Mouse (Mus musculus): ENCODE measurements at regions not wholly inside any gene's neighbourhood (a gene's known extent, or its start where the extent isn't known, plus 50 kb on each side); places are given as distances from the start of the nearest gene placed in this dataset.
"Not testable (repeated sequence)": the region's sequence is repeated elsewhere in the genome, so short reads cannot be mapped to it uniquely, and the experiment has no call there.

DNA sequence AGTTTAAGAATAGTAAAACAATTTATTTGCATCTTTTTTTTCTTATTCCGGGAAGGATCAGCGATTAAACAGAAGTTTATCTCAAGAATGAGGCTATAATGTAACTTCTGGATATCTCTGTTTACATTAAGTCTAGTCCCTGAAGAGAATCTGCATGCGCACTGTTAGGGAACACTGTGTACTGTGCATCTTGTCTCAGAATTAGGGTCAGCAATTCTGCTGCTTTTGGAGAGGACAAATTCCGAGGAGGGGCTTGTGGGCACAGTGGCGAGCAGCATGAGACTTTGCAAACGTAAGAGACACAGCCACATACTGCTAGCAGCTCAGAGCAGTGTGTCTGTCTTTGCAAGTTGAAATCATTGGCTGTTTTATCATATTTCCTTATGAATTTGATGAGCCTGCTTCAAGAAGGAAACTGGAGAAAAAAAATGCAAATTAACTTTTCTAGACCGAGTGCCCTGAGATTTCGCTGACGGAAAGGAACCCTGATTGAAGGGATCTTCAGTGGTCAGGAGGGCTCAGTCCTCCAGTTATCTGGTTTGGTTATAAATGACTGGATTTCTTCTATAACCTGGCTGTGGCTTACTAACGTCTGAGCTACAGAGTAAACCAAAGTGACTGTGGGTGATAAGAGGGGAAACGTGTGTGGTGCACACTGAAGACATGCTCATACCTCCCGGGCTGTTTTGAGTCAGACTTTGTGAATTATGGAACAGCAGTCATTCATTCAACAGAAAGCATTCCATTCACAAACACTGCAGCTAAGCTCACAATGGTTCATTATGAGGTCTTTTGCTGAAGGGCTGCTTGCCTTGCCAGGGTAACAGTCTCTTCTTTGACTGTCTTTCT lies 305.1 kb downstream of the Ets1 start:
- DNase-seq (ENCODE audit: low read depth, low spot score) = no peak

DNA sequence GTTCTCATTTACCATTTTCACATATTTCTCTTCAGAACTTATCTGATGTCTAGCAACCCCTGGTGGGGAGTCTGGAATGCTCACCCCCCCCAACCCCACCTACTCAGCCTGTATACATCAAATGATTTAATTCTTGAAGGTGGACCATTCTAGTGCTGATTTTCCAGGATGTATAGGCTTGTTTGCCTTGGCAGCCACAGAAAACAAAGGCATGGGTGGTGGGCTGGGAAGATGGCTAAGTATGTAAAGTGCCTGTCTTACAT lies 305.7 kb downstream of the Ets1 start:
- DNase-seq (ENCODE audit: low read depth, low spot score) = no peak

DNA sequence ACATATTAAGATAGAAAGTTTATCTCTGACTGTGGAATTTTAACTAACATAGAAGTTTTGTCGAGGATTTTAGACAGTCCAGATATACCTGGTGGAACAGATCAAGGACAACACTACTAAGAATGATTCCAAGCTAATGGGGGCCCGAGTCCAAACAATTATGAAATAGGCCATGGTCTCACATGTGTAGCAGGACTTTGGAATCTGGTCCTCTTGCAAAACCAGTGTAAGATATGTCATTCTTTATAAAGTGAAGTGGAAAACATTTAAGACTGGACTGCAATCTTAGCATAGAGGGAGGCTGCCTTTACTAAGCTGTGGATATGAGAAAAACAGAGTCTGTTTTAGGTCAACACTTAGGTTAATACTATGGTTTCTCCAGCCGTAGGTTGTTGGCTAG lies 311.2 kb downstream of the Ets1 start:
- DNase-seq (ENCODE audit: low read depth, low spot score) = no peak

DNA sequence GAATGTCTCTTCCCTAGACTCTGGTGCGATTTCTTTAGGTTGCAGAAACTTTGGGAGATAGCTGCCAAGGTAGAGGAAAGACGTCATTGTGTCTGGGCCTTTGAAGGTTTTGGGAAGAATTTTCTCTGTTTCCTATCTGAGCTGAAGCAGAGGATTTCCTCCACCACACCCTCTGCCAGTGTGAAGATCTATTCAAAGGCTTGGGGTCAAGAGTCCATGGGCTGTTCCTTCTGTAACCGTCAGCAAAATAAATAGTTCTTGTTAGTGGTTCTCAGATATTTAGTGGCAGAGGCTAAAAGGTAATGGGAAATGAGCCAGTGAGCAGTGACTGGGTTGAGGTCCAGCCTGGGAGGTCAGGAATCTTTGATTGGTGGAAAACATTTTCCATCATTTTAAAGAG lies 313.0 kb downstream of the Ets1 start:
- no peak for DNase-seq (ENCODE audit: low read depth, low spot score)

DNA sequence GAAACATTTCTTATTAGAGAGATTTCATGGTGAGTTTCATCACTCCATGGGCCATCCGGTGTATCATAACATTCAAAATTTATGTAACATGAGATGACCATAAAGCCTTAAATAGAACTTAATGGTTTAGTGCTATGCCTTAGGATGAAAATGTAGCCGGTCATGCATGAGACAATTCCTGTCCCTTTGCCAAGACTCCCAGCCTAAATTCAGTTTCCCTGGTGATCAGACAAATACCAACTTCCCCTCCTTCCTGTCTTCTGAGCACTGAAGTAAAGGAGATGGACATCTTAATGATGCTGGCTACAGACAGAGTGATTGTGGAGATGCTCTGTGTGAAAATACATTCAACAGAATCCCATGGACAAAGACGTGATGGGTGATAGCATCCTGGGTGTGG lies 322.7 kb downstream of the Ets1 start:
- no peak for DNase-seq (ENCODE audit: low read depth, low spot score)

DNA sequence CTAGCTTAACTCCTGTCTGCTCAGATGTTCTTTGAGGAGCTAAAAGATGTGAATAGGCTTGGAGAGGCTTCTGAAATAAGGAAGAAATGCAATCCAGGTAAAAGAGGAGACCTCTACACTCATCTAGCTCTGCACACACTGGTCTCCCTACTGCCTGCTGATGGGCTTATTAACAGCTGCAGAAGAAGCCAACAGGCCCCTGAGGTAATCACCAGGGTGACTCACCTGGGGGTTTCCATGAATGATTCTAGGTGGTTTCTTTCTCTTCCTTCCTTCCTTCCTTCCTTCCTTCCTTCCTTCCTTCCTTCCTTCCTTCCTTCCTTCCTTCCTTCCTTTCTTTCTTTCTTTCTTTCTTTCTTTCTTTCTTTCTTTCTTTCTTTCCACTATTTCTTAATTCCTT lies 323.4 kb downstream of the Ets1 start:
- not testable (repeated sequence) for DNase-seq (ENCODE audit: low read depth, low spot score)

DNA sequence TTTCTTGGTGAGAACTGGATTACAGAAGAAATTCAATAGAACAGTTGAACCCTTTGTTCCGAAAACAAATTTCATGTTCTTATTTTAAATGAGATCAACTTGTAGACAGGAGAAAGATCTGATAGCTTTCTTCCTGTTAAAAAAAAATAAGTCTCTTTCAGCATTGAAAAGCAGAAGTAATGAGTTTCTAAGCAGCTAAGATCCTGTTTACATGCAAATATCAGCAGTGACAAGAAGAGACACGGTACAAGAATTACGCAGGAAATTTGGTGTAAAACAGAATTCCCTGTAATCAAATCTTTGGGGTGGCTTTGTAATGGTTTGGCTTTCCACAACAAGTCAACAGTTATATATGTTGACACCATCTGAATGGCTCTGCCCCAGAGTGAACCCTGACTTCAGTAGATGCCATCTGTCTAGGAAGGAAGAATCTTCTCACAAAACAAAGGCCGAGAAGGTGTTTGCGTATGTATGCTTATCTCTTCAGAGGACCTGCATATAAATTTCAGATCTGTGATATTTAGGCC lies 326.7 kb downstream of the Ets1 start:
- no peak for DNase-seq (ENCODE audit: low read depth, low spot score)

DNA sequence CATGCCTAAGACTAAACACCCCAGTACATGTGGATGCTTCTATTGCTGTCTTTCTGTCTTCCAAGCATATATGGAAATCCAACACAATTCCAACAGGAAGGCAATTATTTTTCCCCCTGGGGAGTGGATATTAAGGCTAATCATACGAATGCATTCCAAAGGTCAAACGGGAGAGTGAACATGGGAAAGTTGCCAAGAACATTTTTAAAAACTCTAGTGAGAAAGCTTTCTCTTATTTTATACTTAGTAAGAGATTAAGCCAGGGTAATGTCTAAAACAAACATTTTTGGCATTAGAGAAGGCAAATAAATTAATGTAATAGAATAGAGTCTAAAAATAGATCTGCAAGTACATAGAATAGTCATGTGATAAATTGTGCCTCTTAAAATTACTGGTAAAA lies 332.4 kb downstream of the Ets1 start:
- no peak for DNase-seq (ENCODE audit: low read depth, low spot score)

DNA sequence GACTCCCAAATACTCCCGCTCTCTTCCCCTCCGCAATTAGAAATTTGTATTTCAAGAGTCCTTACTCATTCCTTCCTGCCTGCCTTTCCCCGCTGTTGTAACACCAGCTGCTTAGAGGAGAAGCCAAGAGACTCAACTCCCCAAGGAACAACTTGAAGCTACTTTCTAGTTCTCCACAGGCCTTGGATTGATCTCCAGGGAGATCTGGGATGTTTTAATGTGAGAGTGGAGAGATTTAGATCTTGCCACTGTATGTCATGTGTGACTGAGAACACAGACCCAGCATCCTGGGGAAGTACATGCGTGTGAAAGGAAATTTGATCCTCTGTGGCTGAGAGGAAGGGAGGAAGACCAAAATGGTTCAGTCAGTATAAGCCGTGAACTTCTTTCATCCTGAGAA lies 335.4 kb downstream of the Ets1 start:
- no peak for DNase-seq (ENCODE audit: low read depth, low spot score)

DNA sequence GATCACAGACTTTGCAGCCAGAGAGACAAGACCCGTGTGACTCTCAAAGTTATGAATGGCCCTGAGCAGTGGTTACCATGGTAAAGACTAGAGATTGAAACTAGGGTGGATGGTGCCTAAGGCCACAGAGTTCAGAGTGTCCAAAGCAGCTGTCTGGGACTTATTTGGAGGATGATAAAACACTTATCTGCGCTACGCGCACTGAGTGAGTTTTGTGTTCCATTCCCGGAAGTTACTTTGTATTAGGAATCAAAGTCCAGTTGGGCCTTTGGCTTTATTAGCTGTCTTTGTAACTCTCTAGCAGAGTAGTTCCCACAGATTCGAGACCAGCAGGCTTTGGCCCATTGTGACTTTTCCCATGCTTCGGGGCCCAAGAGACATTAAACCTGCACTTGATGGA lies 335.9 kb downstream of the Ets1 start:
- DNase-seq (ENCODE audit: low read depth, low spot score) = no peak

DNA sequence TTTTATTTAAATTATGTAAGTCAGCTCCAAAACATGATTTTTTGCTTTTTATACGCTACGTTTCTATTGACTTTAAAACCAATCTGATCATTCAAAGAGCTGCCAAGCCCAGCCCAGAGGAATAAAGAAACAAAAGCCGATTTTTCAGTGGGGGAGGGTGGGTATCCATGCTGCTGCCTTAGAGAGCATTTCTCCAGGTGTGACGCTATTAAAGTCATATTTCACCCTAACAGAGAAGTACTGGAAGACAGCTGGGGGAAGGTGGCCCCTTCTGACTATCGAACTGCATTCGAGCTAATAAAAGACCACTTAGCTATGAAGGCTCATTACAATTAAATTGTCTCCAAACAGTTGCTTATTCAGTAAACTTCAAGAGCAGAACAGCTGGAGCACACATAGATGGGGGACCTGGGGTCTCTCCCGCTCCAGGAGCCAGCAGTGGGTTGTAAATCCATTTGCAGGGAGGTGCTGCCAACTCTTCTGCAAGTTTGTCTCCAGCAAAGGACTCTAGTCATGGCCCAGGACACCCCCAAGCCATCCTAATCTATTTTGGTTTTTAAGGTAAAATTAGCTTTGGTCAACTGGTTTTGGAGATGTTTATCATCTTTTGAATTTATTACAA lies 336.5 kb downstream of the Ets1 start:
- DNase-seq (ENCODE audit: low read depth, low spot score) = no peak

DNA sequence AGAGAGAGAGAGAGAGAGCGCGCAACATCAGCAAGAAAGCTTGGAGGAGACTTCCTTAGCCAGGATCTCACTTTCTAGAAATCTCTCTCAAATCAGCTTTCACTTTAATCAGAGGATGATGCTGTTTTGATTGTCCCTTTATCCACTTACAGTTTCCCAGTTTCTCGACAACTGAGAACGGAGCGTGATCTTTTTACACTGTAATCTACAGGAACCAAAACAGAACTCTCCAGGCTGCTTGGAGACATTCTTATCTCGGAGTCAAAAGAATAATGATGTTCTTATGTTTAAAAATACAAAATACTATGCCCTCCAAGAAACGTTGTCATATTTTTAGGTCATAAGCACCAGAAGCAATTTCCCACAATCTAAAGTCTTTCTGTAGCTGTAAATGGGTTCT lies 341.7 kb downstream of the Ets1 start:
- DNase-seq (ENCODE audit: low read depth, low spot score) = no peak

DNA sequence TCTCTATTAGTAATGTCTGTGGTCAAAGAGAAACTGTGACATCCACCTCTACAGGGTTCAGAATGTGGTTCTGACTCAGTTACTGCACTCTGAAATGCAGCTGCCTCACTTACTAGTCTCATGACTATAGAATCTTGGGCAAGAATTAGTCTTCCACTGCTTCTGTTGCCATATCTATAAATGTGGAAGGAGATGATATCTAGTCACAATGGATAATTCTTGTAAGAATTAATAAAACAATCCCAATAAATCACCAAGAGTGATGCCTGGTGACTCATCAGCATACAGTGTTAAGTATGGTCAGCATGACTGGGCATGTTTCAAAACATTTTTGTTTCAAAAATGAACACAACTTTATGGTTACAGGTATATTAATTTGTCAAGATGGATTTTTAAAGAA lies 344.8 kb downstream of the Ets1 start:
- DNase-seq (ENCODE audit: low read depth, low spot score) = no peak

DNA sequence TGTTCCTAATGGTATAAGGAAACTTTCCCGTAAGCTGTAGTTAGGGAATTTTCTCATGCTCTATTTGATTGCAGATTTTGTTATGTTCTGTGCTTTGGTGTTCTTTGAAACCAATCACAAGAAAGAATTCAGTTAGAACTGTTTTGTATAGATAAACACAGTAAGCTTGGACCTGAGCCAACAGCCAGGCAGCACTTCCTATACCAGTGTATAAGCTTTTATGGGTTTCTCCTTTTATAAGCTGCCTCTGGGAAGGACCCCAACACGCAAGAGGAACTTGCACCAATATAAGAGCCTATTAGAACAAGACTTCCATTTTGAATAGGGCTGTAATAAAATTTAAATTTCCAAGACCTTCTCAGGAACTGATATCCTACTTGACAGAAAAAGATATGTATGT lies 347.2 kb downstream of the Ets1 start:
- no peak for DNase-seq (ENCODE audit: low read depth, low spot score)

DNA sequence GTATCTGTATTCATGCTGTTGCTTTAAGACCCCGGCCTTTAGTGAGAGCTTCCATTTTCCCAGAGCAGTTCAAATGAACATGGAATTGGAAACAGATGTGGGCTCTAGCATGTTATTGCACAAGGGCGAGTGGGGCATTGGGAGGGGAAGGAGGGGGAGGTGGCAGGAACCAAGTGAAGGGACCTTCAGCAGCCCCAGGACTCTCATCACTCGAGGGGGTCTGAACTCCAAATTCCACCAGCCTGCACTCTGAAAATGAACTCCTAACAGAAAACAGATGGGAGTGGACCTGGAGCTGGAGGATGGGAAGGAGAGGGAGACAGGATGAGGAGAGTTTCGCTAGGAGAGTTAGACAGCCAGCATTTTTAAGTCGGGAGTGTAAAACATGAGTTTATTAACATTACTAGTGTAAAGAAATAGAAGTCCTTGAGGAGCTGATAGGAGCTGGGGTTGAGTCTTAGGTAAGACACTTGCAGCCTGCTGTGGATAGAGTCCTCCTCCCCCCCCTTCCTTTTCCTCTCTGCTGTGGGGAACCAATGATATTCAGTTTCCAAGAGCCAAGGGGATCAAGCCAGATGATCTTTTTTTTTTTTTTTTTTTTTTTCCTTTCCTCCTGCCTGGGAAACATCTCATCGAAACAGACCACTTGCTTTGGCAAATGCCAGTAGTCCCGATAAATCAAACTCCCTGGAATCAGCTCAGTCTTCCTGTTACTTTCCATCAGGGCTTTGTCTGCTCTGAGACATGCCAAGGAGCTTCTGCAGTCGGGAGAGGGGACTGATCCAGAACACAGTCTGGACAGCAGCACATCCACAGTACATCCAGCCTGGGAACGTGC lies 351.0 kb downstream of the Ets1 start:
- DNase-seq (ENCODE audit: low read depth, low spot score) = no peak

DNA sequence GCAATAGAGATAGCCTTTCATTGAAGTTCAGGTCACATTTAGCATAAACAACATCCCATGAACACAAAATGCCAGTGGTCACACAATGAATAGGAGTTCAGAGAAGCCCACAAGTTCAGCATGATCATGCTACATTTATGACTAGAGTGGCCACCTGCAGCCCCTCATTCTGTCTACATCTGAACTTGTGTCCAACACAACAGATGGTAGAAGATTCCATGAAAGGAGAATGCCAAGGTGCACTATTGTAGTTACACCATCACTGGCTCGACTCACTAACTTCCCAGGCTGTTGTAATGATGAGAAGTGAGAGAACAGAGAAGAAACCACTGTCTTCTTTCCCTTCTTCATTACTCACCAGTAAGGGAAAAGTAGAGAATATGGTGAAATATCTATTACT lies 353.0 kb downstream of the Ets1 start:
- DNase-seq (ENCODE audit: low read depth, low spot score) = no peak

DNA sequence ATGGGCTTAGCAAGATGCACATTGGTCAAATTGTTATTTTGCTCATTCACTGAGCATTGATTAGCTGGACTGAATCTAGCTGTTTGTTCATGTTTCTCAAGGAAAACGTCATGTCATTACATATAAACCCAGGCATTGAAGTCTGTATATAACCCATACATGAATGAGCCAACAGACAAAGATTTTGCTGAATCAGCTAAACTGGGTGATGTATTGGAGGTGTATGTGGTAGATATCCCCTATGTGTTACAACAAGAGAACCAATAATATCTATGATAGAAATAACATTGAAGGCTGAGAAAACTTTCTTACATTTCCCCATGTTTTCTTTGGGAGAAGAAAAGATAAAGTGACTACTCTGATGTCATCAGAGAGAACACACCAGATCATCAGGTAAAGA lies 362.3 kb downstream of the Ets1 start:
- DNase-seq (ENCODE audit: low read depth, low spot score) = no peak

DNA sequence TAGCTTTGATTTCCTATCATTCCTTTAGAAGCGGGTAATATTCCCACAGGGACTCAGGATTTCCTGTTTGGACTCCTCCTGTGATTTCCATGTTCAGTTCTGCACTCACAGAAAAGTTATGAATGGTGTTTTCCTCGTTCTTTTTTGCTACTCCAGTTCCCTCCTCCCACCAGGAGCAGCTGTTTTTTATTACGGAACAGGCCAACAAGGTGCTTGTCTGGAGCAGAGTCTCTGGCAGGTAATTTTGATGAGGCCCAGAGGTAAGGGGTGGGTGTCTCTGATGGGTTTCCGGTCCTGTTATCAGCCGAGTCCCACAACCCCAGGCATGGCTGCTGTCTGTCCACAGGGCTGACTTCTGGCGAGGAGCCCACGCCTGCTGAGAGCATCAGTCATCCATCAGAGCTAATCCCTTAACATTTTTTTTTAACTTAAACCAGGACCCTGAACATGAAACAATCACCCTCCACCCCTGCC lies 364.7 kb downstream of the Ets1 start:
- DNase-seq (ENCODE audit: low read depth, low spot score) = no peak

DNA sequence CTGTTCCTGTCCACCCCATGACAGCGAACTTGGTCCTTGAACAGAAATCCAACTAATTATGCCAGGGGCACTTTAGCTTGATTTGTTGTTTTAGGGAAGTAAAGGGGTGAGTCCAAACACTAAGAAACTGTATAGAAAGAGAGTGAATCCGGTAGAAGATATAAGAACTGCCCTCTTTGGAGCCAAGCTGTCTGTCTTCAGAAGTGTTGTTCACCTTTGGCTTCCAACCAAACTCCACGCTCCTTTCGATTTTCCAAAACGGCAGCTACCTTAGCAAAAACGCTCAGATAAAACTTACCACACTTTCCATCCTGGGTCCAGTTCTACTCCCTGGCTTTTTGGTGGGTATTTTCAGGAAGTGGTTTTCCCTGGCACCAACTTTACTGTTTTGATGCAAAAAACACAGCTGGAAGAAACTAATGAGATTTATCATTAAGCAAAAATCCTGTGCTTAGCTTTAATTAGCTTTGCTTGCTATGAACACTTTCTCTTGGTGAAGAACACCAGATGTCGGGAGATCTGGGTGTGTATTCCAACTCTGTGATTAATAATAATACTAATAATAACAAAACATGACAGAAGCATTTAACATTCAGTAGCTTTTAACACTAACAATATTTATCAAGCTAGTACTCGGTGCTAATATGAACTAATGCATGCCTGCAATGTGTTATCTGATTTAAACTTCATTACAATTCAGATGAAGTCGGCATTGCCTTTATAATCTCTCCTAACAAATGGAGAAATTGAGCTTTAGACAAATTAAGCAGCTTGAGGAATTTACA lies 365.3 kb downstream of the Ets1 start:
- DNase-seq (ENCODE audit: low read depth, low spot score) = no peak

DNA sequence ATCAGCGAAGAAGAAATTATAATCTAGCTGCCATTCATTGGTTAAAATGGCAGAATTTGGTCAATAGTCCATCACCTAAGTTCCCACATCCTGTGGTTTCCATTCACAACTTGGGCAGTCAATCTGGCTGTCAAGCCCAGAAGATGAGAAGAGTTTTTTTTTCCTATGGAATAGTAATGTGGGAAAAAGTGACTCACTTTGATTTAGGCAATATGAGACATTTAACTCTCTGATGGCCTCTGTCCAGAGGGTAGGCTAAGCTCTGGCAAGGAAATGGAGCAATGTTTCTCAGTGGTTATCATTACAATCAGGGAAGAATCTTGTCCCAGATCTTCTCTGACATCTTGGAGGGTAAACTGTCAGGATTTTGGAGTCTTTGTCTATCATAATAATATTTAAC lies 367.9 kb downstream of the Ets1 start:
- DNase-seq (ENCODE audit: low read depth, low spot score) = no peak

DNA sequence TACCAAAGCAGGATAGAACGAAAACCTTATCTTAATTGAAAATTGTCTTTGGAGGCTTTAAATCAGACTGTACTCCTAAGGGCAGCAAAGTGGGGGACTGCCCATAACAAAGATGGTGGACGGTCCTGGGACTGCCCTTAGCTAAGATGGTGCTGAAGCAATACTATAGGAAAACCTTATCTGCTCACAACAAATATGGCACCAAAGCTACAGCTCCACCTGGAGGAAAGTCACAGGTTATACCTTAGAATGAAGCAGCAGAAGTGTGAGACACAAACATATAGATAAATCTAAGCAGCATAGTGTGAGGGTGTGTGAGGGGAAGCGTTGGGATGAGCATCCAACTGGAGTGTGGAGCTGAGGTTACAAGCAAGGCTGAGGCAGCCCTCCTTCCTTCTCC lies 368.5 kb downstream of the Ets1 start:
- DNase-seq (ENCODE audit: low read depth, low spot score) = no peak

All from retina, adult 2 months (tissue).